Mouse (Mus musculus) lung, embryonic 16.5 days (tissue): ENCODE measurements around the gene Exoc6b. TPM values are rescaled to one million over a fixed set of nuclear protein-coding genes. Genes with fewer than 3 reads are reported as not detected.

ENCODE experiments used
- ATAC-seq: fragments of 200-750 bp; cut with Nextera tagmentation; 2 replicates; pipeline ENCODE4 v1.8.0; 2017; ENCODE audit warnings: low read depth, mild to moderate bottlenecking, moderate library complexity
- H3K27ac ChIP-seq: fragments of 300-500 bp; sonication (generic); 2 replicates; pipeline ENCODE4 v1.5.1; 2014; ENCODE audit warnings: mild to moderate bottlenecking, control low read depth, low read length
- H3K27me3 ChIP-seq: fragments of 300-500 bp; sonication (generic); 2 replicates; pipeline ENCODE4 v1.6.1; 2014; ENCODE audit warnings: low read depth, low read length, mixed read lengths; ENCODE audit not compliant: control insufficient read depth, insufficient read depth
- H3K36me3 ChIP-seq: fragments of 300-500 bp; sonication (generic); 2 replicates; pipeline ENCODE4 v1.6.1; 2014; ENCODE audit warnings: low read length; ENCODE audit not compliant: control insufficient read depth, insufficient read depth
- H3K4me1 ChIP-seq: fragments of 300-500 bp; sonication (generic); replicated peaks from 2 replicates; pipeline ENCODE4 v1.6.1; 2014; ENCODE audit warnings: low read length, mixed read lengths; ENCODE audit not compliant: control insufficient read depth, insufficient read depth
- H3K4me2 ChIP-seq: fragments of 300-500 bp; sonication (generic); 2 replicates; pipeline ENCODE4 v1.6.1; 2014; ENCODE audit warnings: low read depth, low read length, control low read depth
- H3K4me3 ChIP-seq: fragments of 300-500 bp; sonication (generic); 2 replicates; pipeline ENCODE4 v1.5.1; 2014; ENCODE audit warnings: mild to moderate bottlenecking, low read length, control low read depth
- H3K9ac ChIP-seq: fragments of 300-500 bp; sonication (generic); 2 replicates; pipeline ENCODE4 v1.6.1; 2014; ENCODE audit warnings: low read length, control low read depth
- H3K9me3 ChIP-seq: fragments of 300-500 bp; sonication (generic); 2 replicates; pipeline ENCODE4 v1.6.1; 2016; ENCODE audit warnings: low read length; ENCODE audit not compliant: control insufficient read depth
- WGBS: fragments of 180-500 bp; shearing (Covaris S2); extraction: QIAGEN DNeasy Blood & Tissue Kit; methylation state at CpG from one replicate; pipeline ENCODE4 v1.1.7; 2014; 5-methylcytosine and 5-hydroxymethylcytosine counted together
- polyA plus RNA-seq: library from polyadenylated mRNA; unstranded; fragments of >200 nt; fragmentation: Nextera tagmentation; extraction: Ambion mirVana; gene quantifications from 2 replicates; pipeline ENCODE4 v1.2.1, GENCODE M21; 2015

Exoc6b gene
- polyA plus RNA-seq, 1 experiment from 2014 or later = 34.0 TPM

GRCm38 (mm10) chr6:84577898-84578297, 491.4 kb downstream of the Exoc6b start:
- Histone ChIP-seq H3K9ac (no peak overlapping the region), H3K4me1 (peaks cover 13% of the 10 kb centered on the region), H3K27me3 (peaks cover 28% of the 10 kb centered on the region), H3K9me3 (no peaks in the 10 kb centered on the region), H3K36me3 (no peaks in the 10 kb centered on the region), H3K4me2 (no peak overlapping the region), H3K4me3 (no peak overlapping the region), H3K27ac (no peak overlapping the region)
- no peak for ATAC-seq
- 58% methylated on average over 4 of the region's 4 CpGs for WGBS

- Histone ChIP-seq H3K27ac (no peak overlapping the region), H3K27me3 (peaks cover 2% of the 10 kb centered on the region; the same call in 1 of the 2 replicates), H3K9me3 (no peaks in the 10 kb centered on the region), H3K4me3 (no peak overlapping the region), H3K4me1 (peaks cover 4% of the 10 kb centered on the region), H3K4me2 (0 out of 2 replicates have a peak overlapping the region, but pooled peaks have one; percentile 19), H3K36me3 (no peaks in the 10 kb centered on the region), H3K9ac (no peak overlapping the region)
- 30% methylated on average over 25 of the region's 25 CpGs for WGBS
- ATAC-seq = 0 out of 2 replicates have a peak, but pooled peaks have one; percentile 52
Observed at GRCm38 (mm10) chr6:84573905-84574660, 495.2 kb downstream of the Exoc6b start.

- WGBS = 25% methylated on average over 3 of the region's 3 CpGs
- ATAC-seq = 0 out of 2 replicates have a peak, but pooled peaks have one; percentile 29
- no peaks in the 10 kb centered on the region for H3K27me3 ChIP-seq
- H3K27ac ChIP-seq = no peak overlapping the region
- H3K9me3 ChIP-seq = no peaks in the 10 kb centered on the region
- no peak overlapping the region for H3K4me3 ChIP-seq
- peaks cover 4% of the 10 kb centered on the region for H3K4me1 ChIP-seq
- no peak overlapping the region for H3K4me2 ChIP-seq
- no peaks in the 10 kb centered on the region for H3K36me3 ChIP-seq
- H3K9ac ChIP-seq = no peak overlapping the region
Observed at GRCm38 (mm10) chr6:84570039-84570438, 499.3 kb downstream of the Exoc6b start.

- Histone ChIP-seq H3K4me1 (peaks cover 4% of the 10 kb centered on the region), H3K4me3 (no peak overlapping the region), H3K27ac (no peak overlapping the region), H3K4me2 (no peak overlapping the region), H3K36me3 (no peaks in the 10 kb centered on the region), H3K27me3 (no peaks in the 10 kb centered on the region), H3K9me3 (no peaks in the 10 kb centered on the region), H3K9ac (no peak overlapping the region)
- ATAC-seq = no peak
Observed at GRCm38 (mm10) chr6:84569590-84569989, 499.7 kb downstream of the Exoc6b start.

GRCm38 (mm10) chr6:84568880-84569279, 500.4 kb downstream of the Exoc6b start:
- 63% methylated on average over 6 of the region's 6 CpGs for WGBS
- Histone ChIP-seq H3K4me2 (no peak overlapping the region), H3K27me3 (no peaks in the 10 kb centered on the region), H3K4me1 (peaks cover 4% of the 10 kb centered on the region), H3K9me3 (no peaks in the 10 kb centered on the region), H3K27ac (no peak overlapping the region), H3K4me3 (no peak overlapping the region), H3K9ac (no peak overlapping the region), H3K36me3 (no peaks in the 10 kb centered on the region)
- no peak for ATAC-seq

Other genes with a start within 250 kb of the Exoc6b start
- gene Spr, start 68.3 kb upstream of the Exoc6b start, polyA plus RNA-seq = 63.6 and 65.6 TPM in 2 replicates
- not detected in 2 replicates for gene Emx1, start 117.9 kb upstream of the Exoc6b start, polyA plus RNA-seq